Mouse (Mus musculus): ENCODE measurements at regions not wholly inside any gene's neighbourhood (a gene's known extent, or its start where the extent isn't known, plus 50 kb on each side); places are given as distances from the start of the nearest gene placed in this dataset.

DNA sequence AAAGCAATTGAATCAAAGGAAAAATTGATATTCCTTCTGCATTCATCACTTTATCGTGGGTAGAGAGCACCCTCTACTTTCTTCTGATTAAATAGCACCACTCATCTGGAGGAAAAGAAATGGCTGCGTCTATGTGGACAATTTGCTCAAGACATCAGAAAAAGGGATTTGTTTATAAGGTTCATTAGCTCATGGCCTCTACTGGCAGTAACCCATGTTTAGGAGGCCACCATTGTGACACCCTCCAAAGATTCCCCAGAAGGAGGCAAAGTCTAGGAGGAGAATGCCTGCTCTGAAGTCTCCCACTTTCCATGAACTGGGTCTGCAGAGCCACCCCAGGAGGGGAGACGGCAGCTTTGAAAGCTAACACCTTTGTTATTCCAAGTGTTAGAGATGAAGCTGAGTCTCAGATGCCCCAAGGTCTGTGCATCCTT is 147.2 kb upstream of the Plscr5 start:
- DNase-seq (ENCODE audit: low spot score) = no peak

DNA sequence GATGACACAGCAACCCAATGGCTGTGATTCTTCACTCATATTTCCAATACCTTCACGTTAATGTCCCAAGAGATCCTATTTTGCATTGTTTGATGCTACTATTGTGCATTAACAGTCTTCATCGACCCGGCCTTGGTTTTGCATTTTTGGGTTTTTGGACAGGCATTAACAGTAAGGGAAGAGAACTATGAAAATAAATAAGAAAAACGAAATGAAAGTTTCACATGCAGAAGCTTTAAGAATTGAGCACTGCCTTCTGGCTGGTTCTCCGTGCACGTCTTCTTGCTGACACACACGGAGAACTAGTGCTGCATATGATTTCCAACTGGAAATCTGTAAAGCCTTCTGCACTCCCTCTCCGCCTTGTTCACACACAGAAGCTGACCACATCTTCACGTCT is 148.6 kb upstream of the Plscr5 start:
- no peak for DNase-seq (ENCODE audit: low spot score)

DNA sequence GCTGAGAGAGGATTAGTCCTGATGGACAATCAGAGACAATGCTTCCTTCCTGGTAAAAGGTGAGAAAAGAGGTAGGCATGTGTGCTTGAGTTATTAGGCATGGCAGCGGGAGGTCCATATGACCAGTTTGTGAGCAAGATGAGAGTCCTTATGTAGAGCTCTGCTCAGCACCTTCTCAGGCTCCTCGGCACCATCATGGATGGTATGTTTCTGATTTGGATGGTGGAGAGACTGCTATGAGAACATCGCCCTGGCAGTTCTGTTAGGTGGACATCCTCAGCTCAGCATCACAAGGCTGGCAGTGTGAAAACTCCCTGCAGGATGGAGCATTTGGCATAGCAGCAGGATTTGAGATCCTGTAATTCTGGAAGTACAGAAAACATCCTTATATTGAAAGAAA is 176.2 kb upstream of the Plscr5 start:
- DNase-seq (ENCODE audit: low spot score) = no peak

DNA sequence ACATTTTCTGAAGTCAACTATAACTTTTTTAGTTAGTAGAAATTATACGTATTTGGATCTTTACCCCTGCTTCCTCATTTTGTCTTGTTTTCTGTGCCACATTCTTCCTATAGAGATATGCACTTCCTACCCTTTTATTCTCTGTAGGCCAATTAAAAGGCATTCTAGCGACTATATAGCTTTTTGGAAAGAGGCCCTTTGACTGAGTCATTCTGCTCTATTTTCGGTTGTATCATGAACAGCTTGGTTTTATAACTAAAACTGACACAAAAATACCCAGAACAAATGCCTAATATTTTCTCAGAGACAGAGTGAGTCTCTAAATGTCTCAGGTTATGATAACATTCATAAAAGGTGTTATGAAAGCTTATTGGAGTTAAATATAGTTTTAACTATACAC is 176.8 kb upstream of the Plscr5 start:
- no peak for DNase-seq (ENCODE audit: low spot score)

DNA sequence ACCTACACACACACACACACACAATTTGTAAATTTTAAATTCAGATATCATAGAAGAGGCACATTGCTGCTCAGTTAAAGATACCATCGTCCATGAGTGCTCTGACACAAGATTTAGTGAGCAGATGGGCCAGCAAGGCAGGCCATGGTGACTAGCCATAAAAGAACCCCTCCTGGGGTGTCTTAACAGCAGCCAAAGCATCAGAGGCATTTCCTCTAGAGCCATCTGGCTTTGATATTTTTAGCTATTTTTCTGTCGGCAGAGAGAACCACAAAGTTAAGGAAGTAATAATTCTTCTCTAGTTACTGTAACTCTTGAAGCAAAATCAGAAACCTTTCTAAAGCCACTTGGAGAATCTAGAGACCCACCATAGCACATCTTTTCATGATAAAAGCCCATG is 204.5 kb upstream of the Plscr5 start:
- DNase-seq (ENCODE audit: low spot score) = no peak

DNA sequence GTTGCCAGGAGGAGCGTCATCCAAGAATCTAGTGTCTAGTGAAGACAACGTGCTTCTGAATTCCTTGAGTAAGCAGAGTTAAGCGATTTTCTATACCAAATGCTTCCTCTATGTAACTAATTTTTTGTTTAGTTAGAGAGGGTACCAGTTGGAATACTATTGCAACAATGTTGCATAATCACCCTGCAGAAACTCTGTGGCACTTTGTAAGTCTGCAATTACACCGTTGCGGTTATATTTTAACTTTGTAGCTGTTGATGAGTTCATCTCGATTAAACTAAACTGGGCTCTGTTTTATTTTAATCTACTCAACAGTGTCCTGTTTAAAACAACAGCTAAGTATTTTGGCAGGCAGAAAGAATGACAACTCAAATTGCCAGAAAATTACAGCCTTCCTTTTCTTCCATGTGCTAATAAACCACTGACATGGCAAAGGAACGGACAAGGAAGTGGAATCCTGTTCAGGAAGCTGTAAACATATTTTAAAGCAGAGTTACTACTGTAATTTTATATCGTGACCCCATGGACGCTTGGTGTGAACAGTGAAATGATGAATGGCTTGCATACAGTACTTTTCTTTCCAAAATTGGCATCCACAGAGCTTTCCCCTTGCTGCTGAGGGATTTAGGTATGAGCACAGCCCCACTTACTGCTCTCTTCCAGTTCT is 210.6 kb upstream of the Plscr5 start:
- no peak for DNase-seq (ENCODE audit: low spot score)

DNA sequence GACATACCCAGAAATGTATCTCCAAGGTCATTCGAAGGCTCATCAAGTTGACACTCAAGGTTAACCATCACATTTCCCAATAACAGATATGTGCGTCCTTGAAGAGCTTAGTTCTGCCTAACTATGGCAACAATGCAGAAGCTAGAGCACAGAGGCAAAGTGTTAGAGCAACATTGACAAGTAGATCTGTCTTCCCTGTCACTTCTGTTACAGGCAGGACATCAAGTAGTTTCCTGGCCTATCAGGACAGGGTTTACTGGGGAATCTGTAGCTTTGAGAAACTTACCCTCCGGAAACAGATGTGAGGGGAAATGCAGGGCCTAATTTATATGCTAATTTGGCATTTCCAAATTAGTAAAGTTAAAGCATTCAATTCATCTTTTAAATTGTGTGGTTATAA is 211.2 kb upstream of the Plscr5 start:
- no peak for DNase-seq (ENCODE audit: low spot score)

DNA sequence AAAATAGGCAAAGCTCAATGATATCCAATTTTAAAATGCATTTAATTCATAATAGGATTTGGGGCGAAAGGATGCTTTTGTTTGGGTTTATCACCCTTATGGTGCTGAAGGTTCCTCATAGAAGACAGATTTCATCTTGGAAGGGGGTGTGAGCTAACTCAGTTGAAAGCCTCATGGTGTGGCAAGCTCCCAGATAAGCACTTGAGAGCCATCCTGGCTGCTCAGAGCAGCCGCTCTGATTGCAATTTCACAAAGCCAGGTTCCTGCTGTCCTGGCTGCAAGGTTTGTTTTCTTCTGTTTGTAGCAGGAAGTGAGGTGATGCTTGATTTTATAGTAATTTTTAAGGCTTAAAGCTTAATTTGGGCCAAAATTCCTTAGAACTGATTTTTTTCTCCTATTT is 228.7 kb upstream of the Plscr5 start:
- no peak for DNase-seq (ENCODE audit: low spot score)

DNA sequence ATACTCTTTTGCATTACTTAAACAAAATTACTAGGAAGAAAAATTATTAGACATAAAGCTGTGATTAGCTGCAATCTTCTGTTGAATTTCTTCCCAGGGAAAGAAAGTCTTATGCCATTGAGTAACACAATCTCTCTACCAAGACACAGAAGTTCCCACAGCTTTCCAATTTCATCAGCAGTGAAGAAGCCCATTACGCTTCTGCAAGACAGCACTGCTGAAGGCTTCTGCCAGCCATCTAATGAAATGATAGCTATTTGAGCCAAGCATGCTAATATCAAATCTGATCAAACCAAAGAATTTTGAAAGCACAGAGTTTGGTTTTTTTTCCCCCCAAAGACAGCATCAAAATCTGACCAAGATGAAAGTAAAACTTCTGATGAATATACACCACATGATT is 230.0 kb upstream of the Plscr5 start:
- DNase-seq (ENCODE audit: low spot score) = no peak

DNA sequence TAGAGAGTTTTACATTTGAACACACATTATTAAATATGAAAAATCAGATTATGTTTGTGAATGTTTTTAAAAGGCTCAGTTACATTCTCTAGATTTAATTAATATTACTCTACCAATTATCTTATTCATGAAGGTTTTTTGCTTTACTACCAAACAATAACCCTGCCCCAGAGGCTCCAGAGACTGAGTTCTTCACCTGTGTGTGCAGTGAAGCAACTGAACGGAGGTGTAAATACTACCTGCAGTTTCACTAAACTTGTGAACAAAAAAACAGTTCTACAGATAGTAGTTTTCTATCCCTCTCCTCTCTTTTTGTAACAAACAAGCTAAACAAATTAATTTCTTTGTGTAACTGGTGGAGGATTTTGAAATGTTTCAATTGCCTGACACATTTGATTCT is 231.1 kb upstream of the Plscr5 start:
- no peak for DNase-seq (ENCODE audit: low spot score)

DNA sequence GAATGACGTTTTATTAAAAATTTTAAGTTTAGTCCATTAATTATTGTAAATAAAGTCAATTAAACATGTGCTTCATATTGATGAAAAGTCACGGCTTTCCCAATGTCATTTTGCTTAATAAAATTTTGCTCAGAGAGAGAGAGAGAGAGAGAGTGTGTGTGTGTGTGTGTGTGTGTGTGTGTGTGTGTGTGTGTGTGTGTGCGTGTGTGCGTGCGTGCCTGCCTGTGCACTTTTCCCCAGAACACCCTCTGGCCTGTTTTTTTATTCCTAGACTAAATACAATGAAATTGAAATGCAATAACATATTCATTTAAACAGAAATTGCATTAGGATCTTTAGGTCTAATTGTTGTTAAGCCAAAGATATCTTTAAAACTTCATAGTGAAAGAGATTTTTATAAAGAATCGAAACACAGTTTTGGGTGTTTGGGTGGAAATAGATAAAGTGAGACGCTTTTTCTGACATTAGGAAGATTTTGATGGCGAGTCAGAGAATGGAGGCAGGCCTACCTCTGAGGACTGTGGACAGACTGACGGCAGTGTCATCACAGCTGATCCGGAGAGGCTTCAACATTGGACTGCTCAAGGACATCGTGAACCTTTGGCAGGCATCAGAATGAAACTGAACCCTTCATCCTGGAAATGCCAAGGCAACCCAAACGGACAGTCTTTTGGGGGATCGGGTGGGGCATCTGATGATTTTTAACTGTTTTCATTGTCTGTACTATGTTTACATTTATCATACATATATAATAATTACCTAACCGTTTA is 232.0 kb upstream of the Plscr5 start:
- no peak for DNase-seq (ENCODE audit: low spot score)

DNA sequence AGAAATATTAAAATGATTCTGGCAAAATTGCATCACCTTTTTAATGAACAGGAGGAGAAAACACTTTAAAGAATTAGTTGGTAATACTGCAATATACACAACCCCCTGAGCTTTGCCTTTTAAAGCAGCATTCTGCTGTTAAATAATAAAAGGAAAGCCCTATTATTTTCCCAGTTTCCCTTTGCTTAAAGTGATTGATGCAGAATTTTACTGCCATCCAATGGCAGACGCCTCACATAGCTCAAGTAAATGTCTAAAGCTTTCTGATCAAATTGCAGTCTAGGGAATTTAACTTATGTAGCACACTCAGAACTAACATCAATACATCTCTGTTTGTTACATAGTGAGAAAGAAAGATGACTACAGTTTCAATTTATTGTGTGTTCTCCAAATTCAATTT is 233.1 kb upstream of the Plscr5 start:
- no peak for DNase-seq (ENCODE audit: low spot score)

DNA sequence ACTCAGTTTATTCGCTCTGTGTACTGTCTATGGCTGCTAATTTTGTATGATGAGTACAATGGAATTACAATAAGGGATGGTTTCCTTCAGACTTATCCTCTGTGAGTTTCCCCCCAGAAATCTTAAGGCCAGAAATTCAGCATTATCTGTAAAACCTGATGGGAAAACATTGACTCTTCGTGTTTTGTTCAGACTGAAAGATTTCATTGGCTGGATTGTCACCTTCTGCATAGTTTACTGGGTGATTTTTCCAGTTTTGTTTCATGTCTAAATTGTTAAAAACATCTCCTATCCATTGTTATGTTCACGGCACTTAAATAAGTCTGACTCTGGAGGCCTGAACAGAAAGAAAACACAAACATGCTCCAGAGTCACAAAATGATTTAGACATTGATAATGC is 233.7 kb upstream of the Plscr5 start:
- DNase-seq (ENCODE audit: low spot score) = no peak

DNA sequence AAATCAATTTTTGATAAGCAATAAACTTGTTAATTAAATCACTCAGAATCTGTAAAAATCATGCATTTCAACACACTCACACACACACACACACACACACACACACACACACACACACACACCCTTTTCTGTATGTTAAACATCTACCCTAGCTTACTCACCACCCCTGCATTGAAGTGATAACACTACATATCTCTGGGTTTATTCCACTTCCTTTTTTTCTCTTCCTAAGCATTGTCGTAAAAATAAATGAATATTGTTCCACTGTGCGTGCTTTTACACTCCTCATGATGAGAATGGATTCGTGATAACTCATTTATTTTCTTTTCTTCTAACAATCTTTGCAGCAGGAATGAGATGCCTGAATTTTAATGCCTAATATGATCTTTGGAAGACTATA is 234.3 kb upstream of the Plscr5 start:
- no peak for DNase-seq (ENCODE audit: low spot score)

DNA sequence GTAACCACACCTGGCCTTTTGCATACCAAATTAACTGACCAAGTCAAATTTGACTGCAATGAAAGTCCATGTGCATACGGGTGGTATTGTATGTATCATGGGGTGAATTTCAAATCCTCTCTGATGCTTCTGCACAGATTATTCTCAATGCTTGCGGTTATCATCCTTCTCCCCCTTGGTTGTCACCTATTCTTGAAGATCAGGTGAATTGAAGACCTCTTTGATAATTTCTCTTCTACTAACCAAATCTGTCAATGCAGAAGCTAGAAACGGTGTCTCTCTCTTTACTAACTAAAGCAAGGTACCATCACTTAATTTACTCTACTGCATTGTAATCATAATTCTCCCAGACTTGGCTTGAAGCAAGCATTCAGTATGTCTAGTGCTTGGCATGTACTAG is 235.7 kb upstream of the Plscr5 start:
- no peak for DNase-seq (ENCODE audit: low spot score)

DNA sequence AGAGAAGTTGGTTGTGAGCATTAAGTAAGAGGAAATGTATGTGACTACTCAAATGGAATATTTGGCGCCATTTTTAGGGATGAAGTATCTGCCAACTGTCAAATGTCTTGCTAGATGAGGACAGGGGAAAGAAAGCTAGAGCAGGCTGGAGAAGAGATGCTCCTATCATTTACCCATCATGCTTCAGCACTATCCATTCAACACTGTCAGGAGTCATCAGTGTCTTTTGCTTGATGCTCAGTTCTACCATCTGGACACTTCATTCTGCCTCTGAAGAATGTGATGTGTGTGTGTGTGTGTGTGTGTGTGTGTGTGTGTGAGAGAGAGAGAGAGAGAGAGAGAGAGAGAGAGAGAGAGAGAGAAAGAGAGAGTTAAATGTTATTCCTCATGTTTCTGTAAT is 244.0 kb upstream of the Plscr5 start:
- no peak for DNase-seq (ENCODE audit: low spot score)

DNA sequence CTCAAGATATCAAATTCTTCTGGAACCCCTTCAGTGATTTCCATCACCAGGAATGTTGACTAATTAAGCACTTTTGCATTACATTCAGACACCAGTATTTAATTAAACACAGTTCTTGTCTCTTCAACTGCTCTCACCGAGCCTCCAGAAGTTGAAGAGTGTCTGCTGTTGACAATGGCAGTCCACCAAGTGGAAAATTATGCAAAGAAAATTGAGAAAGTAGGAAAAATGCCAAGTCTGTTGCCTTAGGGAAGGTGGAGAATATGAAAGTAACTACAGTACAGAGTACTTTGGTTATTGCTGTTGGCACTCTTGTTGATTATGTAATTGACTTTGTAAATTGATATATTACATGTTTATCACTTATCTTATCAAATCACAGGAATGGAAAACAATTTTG is 250.7 kb upstream of the Plscr5 start:
- DNase-seq (ENCODE audit: low spot score) = no peak

DNA sequence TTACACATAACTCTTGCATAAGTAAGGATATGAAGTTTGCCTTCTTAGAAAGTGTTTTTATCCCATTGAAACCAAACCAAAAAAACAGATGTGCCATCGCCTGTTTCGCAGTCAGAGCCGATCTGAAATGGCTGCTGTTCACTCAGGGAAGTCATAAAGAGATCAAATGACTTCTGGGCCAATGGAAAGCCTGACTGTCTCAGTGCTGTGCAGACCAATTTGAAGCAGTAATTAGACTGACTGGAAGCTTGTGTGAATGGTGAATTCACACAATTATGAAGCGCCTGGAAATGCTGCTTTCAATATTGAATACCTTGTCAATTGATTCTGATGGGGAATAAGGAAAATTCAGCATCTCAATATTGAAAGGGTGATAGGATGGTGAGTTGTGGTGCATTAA is 254.0 kb upstream of the Plscr5 start:
- DNase-seq (ENCODE audit: low spot score) = no peak

DNA sequence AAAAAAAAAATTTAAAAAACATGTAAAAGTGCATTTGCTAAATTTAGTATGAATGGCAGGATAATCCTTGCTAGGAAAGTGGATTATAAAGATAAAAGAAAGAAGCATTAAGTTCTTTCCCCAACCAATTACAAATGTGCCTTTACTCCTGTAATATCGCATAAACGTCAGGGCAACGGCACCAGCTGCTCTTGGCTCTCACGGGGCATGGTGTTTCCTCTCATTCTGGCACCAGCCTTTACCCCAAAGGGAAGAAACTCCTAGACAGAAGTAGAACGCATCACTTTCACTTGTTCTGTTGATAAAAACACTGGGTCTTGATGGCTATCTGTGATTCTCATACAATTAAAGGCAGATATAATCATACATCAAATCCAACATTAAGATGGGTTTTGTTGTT is 288.7 kb upstream of the Plscr5 start:
- no peak for DNase-seq (ENCODE audit: low spot score)

DNA sequence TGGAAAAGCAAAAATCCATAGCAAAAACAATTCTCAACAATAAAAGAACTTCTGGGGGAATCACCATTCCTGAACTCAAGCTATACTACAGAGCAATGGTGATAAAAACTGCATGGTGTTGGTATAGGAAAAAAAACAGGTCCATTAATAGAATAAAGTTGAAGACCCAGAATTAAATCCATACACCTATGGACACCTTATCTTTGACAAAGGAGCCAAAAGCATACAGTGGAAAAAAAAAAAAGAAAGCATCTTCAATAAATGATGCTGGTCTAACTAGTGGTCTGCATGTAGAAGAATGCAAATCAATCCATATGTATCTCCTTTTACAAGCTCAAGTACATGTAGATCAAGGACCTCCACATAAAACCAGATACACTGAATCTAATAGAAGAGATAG is 291.8 kb upstream of the Plscr5 start:
- DNase-seq (ENCODE audit: low spot score) = no peak

DNA sequence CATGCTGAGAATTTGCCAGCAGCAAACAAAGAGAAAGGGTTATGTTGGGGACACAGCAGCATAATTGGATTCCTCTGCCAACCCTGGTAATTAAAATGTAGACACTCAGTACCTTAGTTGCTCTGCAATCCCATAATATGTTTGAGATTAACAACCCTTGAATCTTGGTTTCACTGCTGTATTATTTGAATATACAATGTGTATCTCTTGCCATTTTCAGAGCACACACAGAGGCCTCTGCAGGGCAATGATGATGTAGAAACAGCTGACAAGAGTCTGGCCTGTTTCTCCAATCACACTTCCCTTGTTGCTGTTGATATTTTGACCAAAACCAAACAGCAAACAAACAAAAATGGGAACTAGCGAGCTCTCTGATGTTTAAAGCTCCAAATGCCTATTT is 315.9 kb upstream of the Plscr5 start:
- DNase-seq (ENCODE audit: low spot score) = no peak

DNA sequence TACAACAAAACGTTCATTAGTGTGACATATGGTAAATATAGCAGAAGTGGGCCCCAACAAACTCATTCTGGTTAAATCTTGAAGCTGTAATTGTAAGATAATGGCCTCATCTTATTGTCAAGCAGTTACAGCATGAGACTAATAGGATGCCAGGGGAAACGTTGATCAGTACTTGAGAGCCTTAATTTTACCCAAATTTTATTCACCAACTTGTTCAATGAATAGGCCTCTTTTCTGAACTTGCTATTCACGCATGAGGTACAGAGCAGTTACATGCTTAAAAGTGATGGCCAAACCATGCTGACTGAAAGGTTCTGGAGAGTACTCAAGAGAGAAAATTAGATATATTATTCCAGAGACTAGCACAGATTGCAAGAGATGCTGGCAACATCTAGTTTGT is 361.2 kb upstream of the Plscr5 start:
- no peak for DNase-seq (ENCODE audit: low spot score)

DNA sequence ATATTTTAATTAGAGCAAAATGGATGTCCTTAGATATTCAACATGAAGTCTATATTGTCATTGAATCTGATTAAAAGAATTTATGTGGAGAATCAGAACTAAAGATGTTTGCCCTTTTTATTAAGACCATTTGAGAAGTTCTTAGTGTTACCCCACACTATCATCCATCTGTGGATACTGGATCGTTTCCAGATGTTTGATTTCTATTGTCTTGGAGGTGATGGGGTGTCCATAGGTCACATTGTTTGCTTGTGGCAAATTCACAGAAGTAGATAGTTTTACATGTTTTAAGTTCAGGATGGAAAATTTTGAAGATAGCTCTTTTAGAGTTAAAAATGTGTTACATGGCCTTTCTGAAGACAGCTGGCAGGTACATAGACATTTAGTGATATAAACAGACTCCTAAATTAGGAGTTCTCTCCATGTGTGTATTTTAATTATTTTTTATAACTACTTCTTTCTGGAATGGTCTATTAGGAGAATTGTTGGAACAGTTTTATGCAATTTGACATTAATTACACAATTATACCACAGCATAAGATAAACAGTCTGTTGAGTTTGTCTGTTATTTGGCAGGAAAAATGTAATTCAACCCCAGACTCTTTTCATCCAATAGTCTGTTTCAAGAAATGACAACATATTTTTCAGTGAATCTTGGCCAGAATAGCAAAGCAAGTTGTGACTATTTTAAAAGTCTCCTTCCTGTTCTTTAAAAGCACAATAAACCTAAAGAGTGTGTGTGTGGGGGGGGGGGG is 368.8 kb upstream of the Plscr5 start:
- DNase-seq (ENCODE audit: low spot score) = no peak

Data from lung, postnatal 25 days (tissue).